Mouse (Mus musculus): ENCODE measurements around the gene Alas2. TPM values are rescaled to one million over a fixed set of nuclear protein-coding genes. Genes with fewer than 3 reads are reported as not detected.

Alas2 gene
- total RNA-seq, 2 experiments from 2014 or later, result 0.91 to 2.4 TPM

DNA sequence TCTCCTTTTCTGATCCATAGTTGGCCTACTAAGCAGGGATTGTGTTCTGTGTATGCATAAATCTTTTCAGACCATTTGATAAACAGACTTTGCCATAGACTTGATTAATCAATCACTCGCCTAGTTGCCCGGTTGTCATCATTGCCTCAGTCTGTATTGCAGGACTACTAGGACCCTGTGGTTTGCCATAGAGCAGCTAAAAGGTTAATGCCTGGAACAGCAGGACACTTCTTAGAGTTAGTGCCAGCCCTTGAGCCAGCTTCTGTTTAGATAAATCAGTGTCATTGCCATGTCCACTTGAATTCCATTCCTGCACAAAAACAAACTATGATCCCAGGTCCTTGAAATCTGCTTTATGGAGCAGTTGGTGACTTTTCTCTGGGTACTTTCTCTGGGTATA is 51.7 kb downstream of the Alas2 start:
- DNase-seq, result no peak
- intact Hi-C loops (cut with DNase I), result no loop called here

Small RNAs within 50 kb of the gene (microRNA-seq; reads per million reads assigned to microRNA genes)
- not detected for gene Mir3620

Other genes starting within 250 kb of the Alas2 start
- gene Tmem29, start 88.2 kb upstream of the Alas2 start, total RNA-seq (2021), result 10 to 100 TPM; 56.7 to 60.3 TPM
- gene Pfkfb1, start 40.9 kb downstream of the Alas2 start, total RNA-seq (2021), result 1 to 10 TPM; 6.4 to 7.2 TPM
- gene Apex2, start 42.5 kb downstream of the Alas2 start, total RNA-seq (2021), result 10 to 100 TPM; 23.1 to 25.0 TPM
- 100 to 1,000 TPM; 160 to 171 TPM for gene Tro, start 110.2 kb downstream of the Alas2 start, total RNA-seq (2021)